Mouse (Mus musculus) kidney, adult 2 months (tissue): ENCODE results near the gene Cers3.

Experiments used
- CTCF ChIP-seq: fragments of 200-500 bp; conservative IDR thresholded peaks from 2 replicates; pipeline ENCODE4 v1.5.1; 2011; ENCODE audit warnings: low read depth, mild to moderate bottlenecking, control low read depth, low read length, moderate library complexity, mixed read lengths; ENCODE audit not compliant: insufficient read depth, insufficient read length
- POLR2A ChIP-seq: fragments of 200-500 bp; IDR thresholded peaks from one replicate; pipeline ENCODE4 v1.6.1; 2011; ENCODE audit warnings: low read depth, low read length, control low read depth

- TF ChIP-seq POLR2A, result no peak
- no peak for TF ChIP-seq CTCF
Observed at GRCm38 (mm10) chr7:66770706-66771105, 27.4 kb downstream of the Cers3 start.
